Mouse (Mus musculus): ENCODE data around the gene Dcp1b. TPM values are rescaled to one million over a fixed set of nuclear protein-coding genes. Genes with fewer than 3 reads are reported as not detected.

The Dcp1b gene
- polyA plus RNA-seq, 1 experiment from 2014 or later: 13.5 TPM

Other genes starting within 250 kb of the Dcp1b start
- gene Cacna1c, start 21.2 kb downstream of the Dcp1b start, polyA plus RNA-seq (2018): not detected in 3 replicates
- not detected in 3 replicates for gene Cacna2d4, start 61.3 kb downstream of the Dcp1b start, polyA plus RNA-seq (2018)
- not detected in 3 replicates for gene Lrtm2, start 155.5 kb downstream of the Dcp1b start, polyA plus RNA-seq (2018)
- gene Adipor2, start 242.5 kb downstream of the Dcp1b start, polyA plus RNA-seq (2018): 38.1 to 45.9 TPM (median 44.4 TPM) in 3 replicates